Mouse (Mus musculus): ENCODE measurements at regions not wholly inside any gene's neighbourhood (a gene's known extent, or its start where the extent isn't known, plus 50 kb on each side); places are given as distances from the start of the nearest gene placed in this dataset.

GRCm38 (mm10) chr19:21193461-21193860, 78.6 kb upstream of the Zfand5 start:
- TF ChIP-seq GATA1 (IDR thresholded peaks at IDR 0.05; ENCODE audit: borderline replicate concordance, low read length) (no peak), FLI1 (IDR thresholded peaks at IDR 0.05; ENCODE audit: low read length) (no peak)
